21 mouse cellular contexts compared by ENCODE assay signal in the genomic region with DNA sequence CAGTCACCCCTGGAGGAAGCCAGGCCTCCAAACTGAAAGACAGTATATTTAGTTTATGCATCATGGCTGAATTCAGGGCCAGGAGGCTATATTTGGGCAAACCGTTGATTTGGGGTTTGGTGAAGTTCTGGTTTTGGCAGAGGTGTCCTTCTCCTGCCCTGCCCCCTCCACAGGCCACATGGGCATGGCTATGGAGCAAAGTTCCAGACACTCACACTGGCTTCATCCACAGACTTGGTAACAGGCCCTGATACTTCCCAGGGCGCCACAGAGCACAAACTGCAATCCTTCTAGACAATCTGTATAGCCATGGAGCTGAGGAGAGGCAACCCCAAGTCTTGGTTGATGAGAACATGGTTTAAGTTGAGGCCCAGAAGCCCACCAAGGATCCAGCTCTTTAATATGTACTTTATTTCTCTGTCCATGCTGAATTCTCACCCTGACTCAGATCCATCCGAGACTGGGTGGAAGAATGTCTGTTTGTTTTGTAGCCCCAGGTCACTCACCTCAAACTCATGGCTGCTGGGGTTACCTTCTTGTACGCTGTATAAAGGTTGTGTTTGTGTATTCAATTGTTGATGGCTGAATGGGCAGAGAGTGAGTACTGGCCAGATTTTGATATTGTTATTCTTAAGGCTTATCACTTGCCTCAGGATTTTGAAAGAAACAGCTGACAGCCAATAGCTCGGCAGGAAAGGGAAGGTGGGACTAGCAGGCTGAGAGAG. TPM values are rescaled to one million over a fixed set of nuclear protein-coding genes. Genes with fewer than 3 reads are reported as not detected.
DNase-seq lines count a peak whose midpoint lies in the region; ATAC-seq and TF ChIP-seq lines count a peak whose summit lies in the region.
"Had no signal": no experiment of that assay in that cellular context is flagged by ENCODE, and none has a peak within 500 bp of the region (broad histone marks: within the 10 kb centered on the region; RNA-seq: fewer than 3 reads in every experiment).

No protein-coding gene starts in this region.

- no peak for TF ChIP-seq POLR2A in liver, adult 2 months (IDR thresholded peaks at IDR 0.05; ENCODE audit: extremely low read depth, insufficient read depth, low read length)

- no peak for TF ChIP-seq EP300 in liver, postnatal 0 days (IDR thresholded peaks at IDR 0.05; ENCODE audit: low read depth)

- no peak overlapping the region for H3K9ac ChIP-seq in liver, adult 2 months (ENCODE audit: low read depth, low read length)
- no peak overlapping the region for H3K9ac ChIP-seq in liver, postnatal 0 days (replicated peaks)
- H3K9ac ChIP-seq in liver, embryonic 11.5 days (ENCODE audit: low read depth, low read length): no peak overlapping the region
- no peak overlapping the region for H3K9ac ChIP-seq in midbrain, embryonic 11.5 days (ENCODE audit: low read length)
- H3K9ac ChIP-seq in midbrain, embryonic 13.5 days (replicated peaks): no peak overlapping the region

- H3K9me3 ChIP-seq in liver, postnatal 0 days (ENCODE audit: low read length): no peaks in the 10 kb centered on the region
- H3K9me3 ChIP-seq in liver, embryonic 11.5 days (ENCODE audit: control insufficient read depth, low read length): no peaks in the 10 kb centered on the region
- no peaks in the 10 kb centered on the region for H3K9me3 ChIP-seq in midbrain, embryonic 11.5 days (ENCODE audit: control insufficient read depth, low read length)
- H3K9me3 ChIP-seq in midbrain, embryonic 13.5 days: no peaks in the 10 kb centered on the region; the same call in 1 of the 2 replicates

- peaks cover 4% of the 10 kb centered on the region; the same call in 1 of the 2 replicates for H3K79me2 ChIP-seq in liver, adult 2 months (ENCODE audit: control insufficient read depth, insufficient read depth, low read length)

- peak overlapping the region; percentile 76 for H3K27ac ChIP-seq in liver, adult 2 months (replicated peaks; ENCODE audit: insufficient read depth, low read depth, low read length)
- peak overlapping the region; percentile 78 for H3K27ac ChIP-seq in liver, postnatal 0 days (ENCODE audit: low read depth)
- no peak overlapping the region for H3K27ac ChIP-seq in liver, embryonic 11.5 days (ENCODE audit: low read depth, low read length)
- no peak overlapping the region for H3K27ac ChIP-seq in midbrain, embryonic 11.5 days (ENCODE audit: low read depth, low read length)
- H3K27ac ChIP-seq in midbrain, embryonic 13.5 days: no peak overlapping the region

- no peak for TF ChIP-seq CTCF in liver, adult 2 months (IDR thresholded peaks at IDR 0.05; ENCODE audit: low read depth, low read length)
- TF ChIP-seq CTCF in liver, postnatal 0 days (IDR thresholded peaks at IDR 0.05; ENCODE audit: low read depth): no peak

- H3K4me3 ChIP-seq in liver, adult 2 months (ENCODE audit: insufficient read depth, low read depth, low read length): no peak overlapping the region
- H3K4me3 ChIP-seq in liver, postnatal 0 days (ENCODE audit: low read depth, low read length): no peak overlapping the region
- no peak overlapping the region for H3K4me3 ChIP-seq in liver, embryonic 11.5 days (ENCODE audit: low read depth, low read length)
- H3K4me3 ChIP-seq in midbrain, embryonic 11.5 days (ENCODE audit: low read depth, low read length): no peak overlapping the region
- no peak overlapping the region for H3K4me3 ChIP-seq in midbrain, embryonic 13.5 days (replicated peaks)

- H3K27me3 ChIP-seq in liver, adult 2 months (ENCODE audit: control insufficient read depth, insufficient read depth, low read length): no peaks in the 10 kb centered on the region
- no peaks in the 10 kb centered on the region for H3K27me3 ChIP-seq in liver, postnatal 0 days (ENCODE audit: insufficient read depth, low read length)
- H3K27me3 ChIP-seq in liver, embryonic 11.5 days (replicated peaks; ENCODE audit: control insufficient read depth, insufficient read depth, low read length): no peaks in the 10 kb centered on the region
- no peaks in the 10 kb centered on the region for H3K27me3 ChIP-seq in midbrain, embryonic 11.5 days (ENCODE audit: control insufficient read depth, insufficient read depth, low read length)
- H3K27me3 ChIP-seq in midbrain, embryonic 13.5 days: no peaks in the 10 kb centered on the region
- H3K27me3 ChIP-seq: CH12.LX, Patski had no signal

- H3K4me2 ChIP-seq in liver, postnatal 0 days (ENCODE audit: low read depth, low read length): no peak overlapping the region
- no peak overlapping the region for H3K4me2 ChIP-seq in liver, embryonic 11.5 days
- H3K4me2 ChIP-seq in midbrain, embryonic 11.5 days: no peak overlapping the region
- H3K4me2 ChIP-seq in midbrain, embryonic 13.5 days (replicated peaks): no peak overlapping the region

- no peaks in the 10 kb centered on the region for H3K36me3 ChIP-seq in liver, adult 2 months (ENCODE audit: control insufficient read depth, insufficient read depth, low read length)
- H3K36me3 ChIP-seq in liver, postnatal 0 days (replicated peaks; ENCODE audit: insufficient read depth, low read length): no peaks in the 10 kb centered on the region
- H3K36me3 ChIP-seq in liver, embryonic 11.5 days (ENCODE audit: control insufficient read depth, insufficient read depth, low read length): no peaks in the 10 kb centered on the region
- no peaks in the 10 kb centered on the region for H3K36me3 ChIP-seq in midbrain, embryonic 11.5 days (ENCODE audit: control insufficient read depth, insufficient read depth, low read length)
- no peaks in the 10 kb centered on the region for H3K36me3 ChIP-seq in midbrain, embryonic 13.5 days
- H3K36me3 ChIP-seq: G1E had no signal

- ATAC-seq in liver, postnatal 0 days: peak; percentile 93
- no peak for ATAC-seq in liver, embryonic 11.5 days (replicated peaks; ENCODE audit: low FRiP score)
- ATAC-seq in midbrain, embryonic 11.5 days (ENCODE audit: low FRiP score): no peak
- no peak for ATAC-seq in midbrain, embryonic 13.5 days
- ATAC-seq: activated CD4-positive, CD25-positive, alpha-beta regulatory T cell, adult 4 months; CD4-positive, CD25-positive, alpha-beta regulatory T cell, adult 4 months; Patski had no signal

- peak; percentile 90 for DNase-seq in liver, adult 2 months (ENCODE audit: extremely low read depth, low read depth, low spot score)
- DNase-seq in liver: no peak
- DNase-seq in liver, postnatal 0 days: no peak
- DNase-seq in liver, embryonic 11.5 days (ENCODE audit: low spot score): no peak
- peak; percentile 39 for DNase-seq in midbrain, embryonic 11.5 days (ENCODE audit: low spot score, missing footprints)
- DNase-seq: adrenal gland, adult 2 months; adrenal gland, adult 8-10 months; adrenal gland, postnatal 10 days; adrenal gland, postnatal 14 days; adrenal gland, postnatal 25 days; adrenal gland, postnatal 36 days; B cell, adult 2 months; cerebellum, adult 11 months; cerebellum, adult 11-12 months; cerebellum, adult 18-20 months had no signal

- peaks cover 8% of the 10 kb centered on the region for H3K4me1 ChIP-seq in liver, adult 2 months (ENCODE audit: control insufficient read depth, insufficient read depth, low read length)
- 0 out of 2 replicates have a peak, but pooled peaks cover 5% of the 10 kb centered on the region for H3K4me1 ChIP-seq in liver, postnatal 0 days (ENCODE audit: insufficient read depth)
- H3K4me1 ChIP-seq in liver, embryonic 11.5 days (replicated peaks; ENCODE audit: control insufficient read depth, insufficient read depth, low read length): no peaks in the 10 kb centered on the region
- H3K4me1 ChIP-seq in midbrain, embryonic 11.5 days (ENCODE audit: control insufficient read depth, insufficient read depth, low read length): no peaks in the 10 kb centered on the region
- H3K4me1 ChIP-seq in midbrain, embryonic 13.5 days (replicated peaks): no peaks in the 10 kb centered on the region

- WGBS in liver, adult 2 months: 26% methylated on average over 5 of the region's 5 CpGs
- WGBS in liver, postnatal 0 days (ENCODE audit: insufficient replicate concordance): 74% methylated on average over 5 of the region's 5 CpGs
- WGBS in liver, embryonic 11.5 days: 82% methylated on average over 5 of the region's 5 CpGs
- WGBS in midbrain, embryonic 11.5 days: 87% methylated on average over 5 of the region's 5 CpGs
- WGBS in midbrain, embryonic 13.5 days: 86% methylated on average over 5 of the region's 5 CpGs

RNA-seq across cellular contexts. Expression of a gene that starts 19.5 kb away (rescaled TPM):
- 2.5 and 2.8 TPM in 2 replicates for total RNA-seq in liver, adult 2 months (2014; rRNA removed)
- 4.1 and 4.3 TPM in 2 replicates for polyA plus RNA-seq in liver, adult 2 months (2012; rRNA removed)
- 5.5 and 6.5 TPM in 2 replicates for polyA plus RNA-seq in liver, postnatal 0 days (2015; fragmentation: Nextera tagmentation; extraction: Ambion mirVana)
- 3.9 and 4.0 TPM in 2 replicates for polyA plus RNA-seq in liver, embryonic 11.5 days (2014; fragmentation: Nextera tagmentation; extraction: Ambion mirVana)
- polyA plus RNA-seq in midbrain, embryonic 11.5 days (2014; fragmentation: Nextera tagmentation; extraction: Ambion mirVana): 6.1 and 6.4 TPM in 2 replicates
- polyA plus RNA-seq in midbrain, embryonic 13.5 days (2015; fragmentation: Nextera tagmentation; extraction: Ambion mirVana): 2.2 and 2.5 TPM in 2 replicates

Comparison
In these comparisons a context has a peak if more than half of its experiments do, and no peak if none do; other contexts are left out.
1. DNase-seq: peak in liver, adult 2 months (single experiment) and midbrain, embryonic 11.5 days (single experiment); none in liver (single experiment), liver, postnatal 0 days (single experiment) and liver, embryonic 11.5 days (single experiment).
2. H3K27ac ChIP-seq: peak in liver, adult 2 months (single experiment) and liver, postnatal 0 days (single experiment); none in liver, embryonic 11.5 days (single experiment), midbrain, embryonic 11.5 days (single experiment) and midbrain, embryonic 13.5 days (single experiment).